Mouse (Mus musculus): ENCODE data around the gene Lpcat4. TPM values are rescaled to one million over a fixed set of nuclear protein-coding genes. Genes with fewer than 3 reads are reported as not detected.

Lpcat4 gene
- polyA plus RNA-seq, 1 experiment from 2014 or later: 8.4 TPM

GRCm38 (mm10) chr2:112239935-112240721 is 860 bp downstream of the Lpcat4 start:
- TF ChIP-seq CTCF (IDR thresholded peaks at IDR 0.05; ENCODE audit: low read depth): peak; percentile 25; the same call in 1 of the 2 replicates
- 2% methylated on average over 26 of the region's 28 CpGs for WGBS
- Histone ChIP-seq H3K4me3 (ENCODE audit: low read depth, low read length) (peak overlapping the region; percentile 96), H3K4me2 (replicated peaks; ENCODE audit: low read depth) (peak overlapping the region; percentile 99), H3K27ac (ENCODE audit: low read depth, low read length) (peak overlapping the region; percentile 86; the same call in 1 of the 2 replicates), H3K9me3 (ENCODE audit: control insufficient read depth) (no peaks in the 10 kb centered on the region), H3K4me1 (replicated peaks; ENCODE audit: control insufficient read depth, insufficient read depth, low read length) (no peaks in the 10 kb centered on the region; the same call in 1 of the 2 replicates), H3K9ac (ENCODE audit: low read depth, low read length) (peak overlapping the region; percentile 69), H3K36me3 (ENCODE audit: control insufficient read depth, insufficient read depth) (peaks cover 11% of the 10 kb centered on the region; the same call in 1 of the 2 replicates), H3K27me3 (replicated peaks; ENCODE audit: control insufficient read depth, insufficient read depth, low read length) (no peaks in the 10 kb centered on the region)
- no peak for ATAC-seq

- H3K4me1 ChIP-seq (replicated peaks; ENCODE audit: control insufficient read depth, insufficient read depth, low read length): no peaks in the 10 kb centered on the region; the same call in 1 of the 2 replicates
- no peaks in the 10 kb centered on the region for H3K9me3 ChIP-seq (ENCODE audit: control insufficient read depth)
- no peak overlapping the region for H3K9ac ChIP-seq (ENCODE audit: low read depth, low read length)
- H3K36me3 ChIP-seq (ENCODE audit: control insufficient read depth, insufficient read depth): peaks cover 15% of the 10 kb centered on the region; the same call in 1 of the 2 replicates
- no peak overlapping the region for H3K4me3 ChIP-seq (ENCODE audit: low read depth, low read length)
- 82% methylated on average over 14 of the region's 14 CpGs for WGBS
- no peak overlapping the region for H3K4me2 ChIP-seq (replicated peaks; ENCODE audit: low read depth)
- ATAC-seq: no peak
- no peak overlapping the region for H3K27ac ChIP-seq (ENCODE audit: low read depth, low read length)
- H3K27me3 ChIP-seq (replicated peaks; ENCODE audit: control insufficient read depth, insufficient read depth, low read length): no peaks in the 10 kb centered on the region
- no peak for TF ChIP-seq CTCF (IDR thresholded peaks at IDR 0.05; ENCODE audit: low read depth)
These were observed 2.5 kb downstream of the Lpcat4 start for GRCm38 (mm10) chr2:112241787-112242186.

- H3K27ac ChIP-seq (ENCODE audit: low read depth, low read length): no peak overlapping the region
- no peak overlapping the region for H3K4me2 ChIP-seq (replicated peaks; ENCODE audit: low read depth)
- no peak overlapping the region for H3K4me3 ChIP-seq (ENCODE audit: low read depth, low read length)
- H3K27me3 ChIP-seq (replicated peaks; ENCODE audit: control insufficient read depth, insufficient read depth, low read length): no peaks in the 10 kb centered on the region
- WGBS: 52% methylated on average over 5 of the region's 5 CpGs
- peaks cover 15% of the 10 kb centered on the region; the same call in 1 of the 2 replicates for H3K36me3 ChIP-seq (ENCODE audit: control insufficient read depth, insufficient read depth)
- no peak for TF ChIP-seq CTCF (IDR thresholded peaks at IDR 0.05; ENCODE audit: low read depth)
- ATAC-seq: no peak
- no peak overlapping the region for H3K9ac ChIP-seq (ENCODE audit: low read depth, low read length)
- H3K4me1 ChIP-seq (replicated peaks; ENCODE audit: control insufficient read depth, insufficient read depth, low read length): no peaks in the 10 kb centered on the region; the same call in 1 of the 2 replicates
- H3K9me3 ChIP-seq (ENCODE audit: control insufficient read depth): no peaks in the 10 kb centered on the region
These were observed 6.0 kb downstream of the Lpcat4 start for GRCm38 (mm10) chr2:112245307-112245706.

GRCm38 (mm10) chr2:112246193-112246592 is 6.9 kb downstream of the Lpcat4 start:
- TF ChIP-seq CTCF (IDR thresholded peaks at IDR 0.05; ENCODE audit: low read depth): no peak
- no peaks in the 10 kb centered on the region for H3K27me3 ChIP-seq (replicated peaks; ENCODE audit: control insufficient read depth, insufficient read depth, low read length)
- no peak overlapping the region for H3K4me3 ChIP-seq (ENCODE audit: low read depth, low read length)
- no peak for ATAC-seq
- no peaks in the 10 kb centered on the region for H3K9me3 ChIP-seq (ENCODE audit: control insufficient read depth)
- peaks cover 15% of the 10 kb centered on the region; the same call in 1 of the 2 replicates for H3K36me3 ChIP-seq (ENCODE audit: control insufficient read depth, insufficient read depth)
- H3K4me2 ChIP-seq (replicated peaks; ENCODE audit: low read depth): no peak overlapping the region
- H3K9ac ChIP-seq (ENCODE audit: low read depth, low read length): no peak overlapping the region
- no peak overlapping the region for H3K27ac ChIP-seq (ENCODE audit: low read depth, low read length)
- no peaks in the 10 kb centered on the region; the same call in 1 of the 2 replicates for H3K4me1 ChIP-seq (replicated peaks; ENCODE audit: control insufficient read depth, insufficient read depth, low read length)
- WGBS: 62% methylated on average over 6 of the region's 6 CpGs

GRCm38 (mm10) chr2:112247323-112247722 is 8.1 kb downstream of the Lpcat4 start:
- no peaks in the 10 kb centered on the region for H3K27me3 ChIP-seq (replicated peaks; ENCODE audit: control insufficient read depth, insufficient read depth, low read length)
- H3K4me2 ChIP-seq (replicated peaks; ENCODE audit: low read depth): no peak overlapping the region
- no peaks in the 10 kb centered on the region for H3K9me3 ChIP-seq (ENCODE audit: control insufficient read depth)
- 86% methylated on average over 10 of the region's 10 CpGs for WGBS
- peaks cover 15% of the 10 kb centered on the region; the same call in 1 of the 2 replicates for H3K36me3 ChIP-seq (ENCODE audit: control insufficient read depth, insufficient read depth)
- no peak overlapping the region for H3K4me3 ChIP-seq (ENCODE audit: low read depth, low read length)
- no peak overlapping the region for H3K9ac ChIP-seq (ENCODE audit: low read depth, low read length)
- ATAC-seq: no peak
- no peaks in the 10 kb centered on the region; the same call in 1 of the 2 replicates for H3K4me1 ChIP-seq (replicated peaks; ENCODE audit: control insufficient read depth, insufficient read depth, low read length)
- no peak for TF ChIP-seq CTCF (IDR thresholded peaks at IDR 0.05; ENCODE audit: low read depth)
- no peak overlapping the region for H3K27ac ChIP-seq (ENCODE audit: low read depth, low read length)

- Histone ChIP-seq H3K4me2 (replicated peaks; ENCODE audit: low read depth) (no peak overlapping the region), H3K4me3 (ENCODE audit: low read depth, low read length) (no peak overlapping the region), H3K9me3 (ENCODE audit: control insufficient read depth) (no peaks in the 10 kb centered on the region), H3K27me3 (replicated peaks; ENCODE audit: control insufficient read depth, insufficient read depth, low read length) (no peaks in the 10 kb centered on the region), H3K27ac (ENCODE audit: low read depth, low read length) (no peak overlapping the region), H3K36me3 (ENCODE audit: control insufficient read depth, insufficient read depth) (0 out of 2 replicates have a peak, but pooled peaks cover 4% of the 10 kb centered on the region), H3K9ac (ENCODE audit: low read depth, low read length) (no peak overlapping the region), H3K4me1 (replicated peaks; ENCODE audit: control insufficient read depth, insufficient read depth, low read length) (no peaks in the 10 kb centered on the region)
- no peak for ATAC-seq
- WGBS: 91% methylated on average over 10 of the region's 10 CpGs
- TF ChIP-seq CTCF (IDR thresholded peaks at IDR 0.05; ENCODE audit: low read depth): no peak
These were observed 10.6 kb downstream of the Lpcat4 start for GRCm38 (mm10) chr2:112249780-112250453.
